Mouse (Mus musculus) stomach, postnatal 0 days (tissue): ENCODE results near the gene Ctnna3. TPM values are rescaled to one million over a fixed set of nuclear protein-coding genes. Genes with fewer than 3 reads are reported as not detected.

Experiments
- ATAC-seq: fragments of 200-750 bp; cut with Nextera tagmentation; 2 replicates; pipeline ENCODE4 v1.8.0; 2017; ENCODE audit not compliant: low FRiP score, low TSS enrichment
- DNase-seq: peaks from one replicate; pipeline ENCODE4 v3.0.0-alpha.2; 2016; ENCODE audit warnings: low spot score
- H3K27ac ChIP-seq: fragments of 300-500 bp; sonication (generic); replicated peaks from 2 replicates; pipeline ENCODE4 v1.5.1; 2014; ENCODE audit warnings: mild to moderate bottlenecking, control low read depth
- H3K27me3 ChIP-seq: fragments of 300-500 bp; sonication (generic); 2 replicates; pipeline ENCODE4 v1.6.1; 2014; ENCODE audit warnings: low read length; ENCODE audit not compliant: control insufficient read depth, insufficient read depth
- H3K36me3 ChIP-seq: fragments of 300-500 bp; sonication (generic); 2 replicates; pipeline ENCODE4 v1.6.1; 2014; ENCODE audit warnings: low read length, mixed read lengths; ENCODE audit not compliant: control insufficient read depth, insufficient read depth
- H3K4me1 ChIP-seq: fragments of 300-500 bp; sonication (generic); replicated peaks from 2 replicates; pipeline ENCODE4 v1.6.1; 2014; ENCODE audit warnings: antibody characterized with exemption; ENCODE audit not compliant: control insufficient read depth, insufficient read depth
- H3K4me2 ChIP-seq: fragments of 300-500 bp; sonication (generic); replicated peaks from 2 replicates; pipeline ENCODE4 v1.6.1; 2014; ENCODE audit warnings: low read depth, mild to moderate bottlenecking, control low read depth, moderate library complexity
- H3K4me3 ChIP-seq: fragments of 300-500 bp; sonication (generic); 2 replicates; pipeline ENCODE4 v1.5.1; 2014; ENCODE audit warnings: low read depth, low read length, control low read depth
- H3K9ac ChIP-seq: fragments of 300-500 bp; sonication (generic); 2 replicates; pipeline ENCODE4 v1.6.1; 2014; ENCODE audit warnings: mild to moderate bottlenecking, low read length, control low read depth, mixed read lengths
- H3K9me3 ChIP-seq: fragments of 300-500 bp; sonication (generic); 2 replicates; pipeline ENCODE4 v1.6.1; 2016; ENCODE audit warnings: low read length; ENCODE audit not compliant: control insufficient read depth
- CTCF ChIP-seq: IDR thresholded peaks from 2 replicates; pipeline ENCODE4 v1.5.1; 2016; ENCODE audit warnings: antibody characterized with exemption, low read depth, mild to moderate bottlenecking, moderate library complexity
- EP300 ChIP-seq: optimal IDR thresholded peaks from 2 replicates; pipeline ENCODE3; 2016; ENCODE audit warnings: antibody characterized with exemption
- WGBS: fragments of 180-500 bp; shearing (Covaris S2); extraction: QIAGEN DNeasy Blood & Tissue Kit; methylation state at CpG from one replicate; pipeline ENCODE4 v1.1.7; 2014; 5-methylcytosine and 5-hydroxymethylcytosine counted together
- polyA plus RNA-seq: library from polyadenylated mRNA; unstranded; fragments of >200 nt; fragmentation: Nextera tagmentation; extraction: Ambion mirVana; gene quantifications from 2 replicates; pipeline ENCODE4 v1.2.1, GENCODE M21; 2015

Gene Ctnna3
- polyA plus RNA-seq, 1 experiment from 2014 or later = 0.27 TPM

- WGBS = 84% methylated on average over 1 of the region's 1 CpGs
- no peak overlapping the region for H3K4me3 ChIP-seq
Observed at GRCm38 (mm10) chr10:63806254-63806653, 376.4 kb downstream of the Ctnna3 start.

GRCm38 (mm10) chr10:63810043-63810617 lies 380.2 kb downstream of the Ctnna3 start:
- 20% methylated on average over 9 of the region's 9 CpGs for WGBS
- DNase-seq = peak; percentile 14
- Histone ChIP-seq H3K27ac (no peak overlapping the region), H3K36me3 (no peaks in the 10 kb centered on the region), H3K9me3 (no peaks in the 10 kb centered on the region), H3K27me3 (no peaks in the 10 kb centered on the region), H3K4me1 (no peaks in the 10 kb centered on the region), H3K4me2 (no peak overlapping the region), H3K9ac (no peak overlapping the region), H3K4me3 (no peak overlapping the region)
- TF ChIP-seq EP300 (no peak), CTCF (no peak)
- no peak for ATAC-seq

More at GRCm38 (mm10) chr10:63806254-63806653, 376.4 kb downstream of the Ctnna3 start:
- Histone ChIP-seq H3K9ac (no peak overlapping the region), H3K36me3 (no peaks in the 10 kb centered on the region), H3K27ac (no peak overlapping the region), H3K9me3 (no peaks in the 10 kb centered on the region), H3K27me3 (no peaks in the 10 kb centered on the region), H3K4me1 (no peaks in the 10 kb centered on the region), H3K4me2 (no peak overlapping the region)
- TF ChIP-seq EP300 (no peak), CTCF (no peak)
- ATAC-seq (no peak), DNase-seq (no peak)

GRCm38 (mm10) chr10:63839011-63839410 lies 409.1 kb downstream of the Ctnna3 start:
- DNase-seq (no peak), ATAC-seq (no peak)
- 74% methylated on average over 4 of the region's 4 CpGs for WGBS
- H3K4me1 ChIP-seq = no peaks in the 10 kb centered on the region
- TF ChIP-seq EP300 (no peak), CTCF (no peak)
- H3K9ac ChIP-seq = no peak overlapping the region
- no peaks in the 10 kb centered on the region for H3K36me3 ChIP-seq
- H3K9me3 ChIP-seq = no peaks in the 10 kb centered on the region
- no peak overlapping the region for H3K4me2 ChIP-seq
- H3K27me3 ChIP-seq = no peaks in the 10 kb centered on the region
- H3K27ac ChIP-seq = no peak overlapping the region
- H3K4me3 ChIP-seq = no peak overlapping the region

- 61% methylated on average over 4 of the region's 4 CpGs for WGBS
- Histone ChIP-seq H3K4me1 (no peaks in the 10 kb centered on the region), H3K4me3 (no peak overlapping the region), H3K9ac (no peak overlapping the region), H3K36me3 (no peaks in the 10 kb centered on the region), H3K27me3 (no peaks in the 10 kb centered on the region), H3K9me3 (no peaks in the 10 kb centered on the region), H3K27ac (no peak overlapping the region), H3K4me2 (no peak overlapping the region)
- TF ChIP-seq EP300 (no peak), CTCF (no peak)
- no peak for ATAC-seq
- DNase-seq = no peak
Observed at GRCm38 (mm10) chr10:63851946-63852345, 422.0 kb downstream of the Ctnna3 start.

- H3K4me3 ChIP-seq = no peak overlapping the region
- 77% methylated on average over 7 of the region's 7 CpGs for WGBS
- no peak overlapping the region for H3K27ac ChIP-seq
- no peaks in the 10 kb centered on the region for H3K9me3 ChIP-seq
- DNase-seq (no peak), ATAC-seq (no peak)
- H3K27me3 ChIP-seq = no peaks in the 10 kb centered on the region
- no peak overlapping the region for H3K9ac ChIP-seq
- TF ChIP-seq EP300 (no peak), CTCF (no peak)
- no peaks in the 10 kb centered on the region for H3K36me3 ChIP-seq
- H3K4me1 ChIP-seq = no peaks in the 10 kb centered on the region
- no peak overlapping the region for H3K4me2 ChIP-seq
Observed at GRCm38 (mm10) chr10:63869123-63869522, 439.2 kb downstream of the Ctnna3 start.

- H3K4me1 ChIP-seq = no peaks in the 10 kb centered on the region
- H3K27me3 ChIP-seq = no peaks in the 10 kb centered on the region
- DNase-seq (no peak), ATAC-seq (no peak)
- H3K4me2 ChIP-seq = no peak overlapping the region
- H3K4me3 ChIP-seq = no peak overlapping the region
- H3K9me3 ChIP-seq = no peaks in the 10 kb centered on the region
- H3K9ac ChIP-seq = no peak overlapping the region
- H3K27ac ChIP-seq = no peak overlapping the region
- WGBS = 63% methylated on average over 5 of the region's 5 CpGs
- no peak for TF ChIP-seq EP300
- H3K36me3 ChIP-seq = no peaks in the 10 kb centered on the region
Observed at GRCm38 (mm10) chr10:63880462-63880903, 450.6 kb downstream of the Ctnna3 start.
